28 mouse cellular contexts compared by ENCODE assay signal in genomic region chr1:177648974-177649373, GRCm38 (mm10).
DNase-seq lines count a peak whose midpoint lies in the region; ATAC-seq and TF ChIP-seq lines count a peak whose summit lies in the region.
"Had no signal": no experiment of that assay in that cellular context is flagged by ENCODE, and none has a peak within 500 bp of the region (broad histone marks: within the 10 kb centered on the region; RNA-seq: fewer than 3 reads in every experiment).

No protein-coding gene starts in this region.

- no peaks in the 10 kb centered on the region for H3K27me3 ChIP-seq in limb, embryonic 14.5 days (ENCODE audit: control insufficient read depth, insufficient read depth, low read length)
- no peaks in the 10 kb centered on the region for H3K27me3 ChIP-seq in limb, embryonic 10.5 days (ENCODE audit: low read depth, poor library complexity, severe bottlenecking)
- H3K27me3 ChIP-seq: forebrain, embryonic 13.5 days; intestine, embryonic 15.5 days; limb, embryonic 15.5 days; neural tube, embryonic 13.5 days had no signal

- peak; percentile 20 for DNase-seq in limb, embryonic 14.5 days (ENCODE audit: low spot score)
- no peak for DNase-seq in limb, embryonic 10.5 days (ENCODE audit: low spot score)
- DNase-seq in 3T3-L1 (ENCODE audit: low read depth, low spot score): peak; percentile 88
- peak; percentile 91 for DNase-seq in NIH3T3 (ENCODE audit: low read depth)
- DNase-seq in fat pad, adult 2 months (ENCODE audit: extremely low read depth, low read depth, low spot score): peak; percentile 93
- no peak for DNase-seq in left cerebral cortex, adult 9 months (ENCODE audit: low spot score in 2 of 2)
- no peak for DNase-seq in T-cell, adult 2 months (ENCODE audit: low spot score)
- DNase-seq: cerebellum, adult 9-10 months; gastrocnemius, adult 2 months; kidney, adult 9 months; kidney, postnatal 25 days; retina, postnatal 1 day; right cerebral cortex, postnatal 25 days; spleen, adult 18-20 months had no signal

- H3K9ac ChIP-seq in limb, embryonic 14.5 days (ENCODE audit: low read depth, low read length, severe bottlenecking): no peak overlapping the region
- H3K9ac ChIP-seq: forebrain, embryonic 13.5 days; intestine, embryonic 15.5 days; limb, embryonic 15.5 days; liver, embryonic 14.5 days; neural tube, embryonic 13.5 days had no signal

- WGBS in limb, embryonic 14.5 days: 71% methylated on average over 4 of the region's 4 CpGs
- WGBS in limb, embryonic 10.5 days: 87% methylated on average over 4 of the region's 4 CpGs

- no peak overlapping the region for H3K4me2 ChIP-seq in limb, embryonic 14.5 days (replicated peaks; ENCODE audit: low read depth, low read length, severe bottlenecking)
- H3K4me2 ChIP-seq: forebrain, embryonic 13.5 days; heart, embryonic 11.5 days; intestine, embryonic 15.5 days; limb, embryonic 15.5 days; neural tube, embryonic 13.5 days had no signal

- ATAC-seq in limb, embryonic 14.5 days (ENCODE audit: low FRiP score, low read depth): no peak
- ATAC-seq in CD4-positive, CD25-positive, alpha-beta regulatory T cell, adult 4 months: no peak
- ATAC-seq: activated CD4-positive, CD25-positive, alpha-beta regulatory T cell, adult 4 months; forebrain, embryonic 13.5 days; hindbrain, embryonic 16.5 days; intestine, embryonic 15.5 days; midbrain, embryonic 16.5 days had no signal

- H3K4me3 ChIP-seq in limb, embryonic 14.5 days (replicated peaks; ENCODE audit: low read length): no peak overlapping the region
- no peak overlapping the region for H3K4me3 ChIP-seq in limb, embryonic 10.5 days
- H3K4me3 ChIP-seq: forebrain, embryonic 13.5 days; gastrocnemius, adult 2 months; intestine, embryonic 15.5 days; layer of hippocampus, adult 2 months; limb, embryonic 15.5 days; midbrain, embryonic 10.5 days; myocyte; neural tube, embryonic 13.5 days had no signal

- H3K36me3 ChIP-seq in limb, embryonic 14.5 days (ENCODE audit: control insufficient read depth, insufficient read depth, low read length): no peaks in the 10 kb centered on the region
- no peaks in the 10 kb centered on the region for H3K36me3 ChIP-seq in limb, embryonic 10.5 days
- H3K36me3 ChIP-seq: intestine, embryonic 15.5 days; limb, embryonic 15.5 days; midbrain, embryonic 10.5 days; neural tube, embryonic 13.5 days had no signal

- no peaks in the 10 kb centered on the region for H3K4me1 ChIP-seq in limb, embryonic 14.5 days (ENCODE audit: control insufficient read depth, insufficient read depth, low read length)
- no peaks in the 10 kb centered on the region for H3K4me1 ChIP-seq in limb, embryonic 10.5 days
- H3K4me1 ChIP-seq: intestine, embryonic 15.5 days; neural tube, embryonic 13.5 days had no signal

- H3K9me3 ChIP-seq in limb, embryonic 14.5 days (ENCODE audit: control insufficient read depth, low read length): no peaks in the 10 kb centered on the region
- no peaks in the 10 kb centered on the region for H3K9me3 ChIP-seq in limb, embryonic 10.5 days (replicated peaks)
- H3K9me3 ChIP-seq: forebrain, embryonic 13.5 days; intestine, embryonic 15.5 days; limb, embryonic 15.5 days; midbrain, embryonic 10.5 days; neural tube, embryonic 13.5 days had no signal

- TF ChIP-seq POLR2A in limb, embryonic 14.5 days (IDR thresholded peaks at IDR 0.05; ENCODE audit: borderline replicate concordance, extremely low read depth, insufficient read depth, insufficient read length): no peak

- H3K27ac ChIP-seq in limb, embryonic 14.5 days (replicated peaks; ENCODE audit: low read depth, low read length): no peak overlapping the region
- no peak overlapping the region for H3K27ac ChIP-seq in limb, embryonic 10.5 days
- H3K27ac ChIP-seq: forebrain, embryonic 13.5 days; gastrocnemius, adult 2 months; intestine, embryonic 15.5 days; layer of hippocampus, adult 2 months; limb, embryonic 15.5 days; liver, embryonic 14.5 days; macrophage; neural tube, embryonic 13.5 days had no signal

Comparison
In these comparisons a context has a peak if more than half of its experiments do, and no peak if none do; other contexts are left out.
1. DNase-seq: peak in limb, embryonic 14.5 days (single experiment), 3T3-L1 (single experiment), NIH3T3 (single experiment) and fat pad, adult 2 months (single experiment); none in limb, embryonic 10.5 days (single experiment), left cerebral cortex, adult 9 months (0 of 2) and T-cell, adult 2 months (single experiment).